Mouse (Mus musculus) midbrain, embryonic 16.5 days (tissue): ENCODE data around the gene Rapgef4. TPM values are rescaled to one million over a fixed set of nuclear protein-coding genes. Genes with fewer than 3 reads are reported as not detected.
A peak's percentile ranks its signal among the peaks of the same experiment; 100 is the strongest.

Experiments used
- ATAC-seq: fragments of 200-750 bp; cut with Nextera tagmentation; 2 replicates; pipeline ENCODE4 v1.8.0; 2017; ENCODE audit warnings: moderate TSS enrichment
- H3K27ac ChIP-seq: fragments of 300-500 bp; sonication (generic); 2 replicates; pipeline ENCODE4 v1.5.1; 2014; ENCODE audit warnings: mild to moderate bottlenecking, low read length, mixed read lengths
- H3K27me3 ChIP-seq: fragments of 300-500 bp; sonication (generic); 2 replicates; pipeline ENCODE4 v1.6.1; 2014; ENCODE audit warnings: low read depth, low read length, mixed read lengths; ENCODE audit not compliant: control insufficient read depth, insufficient read depth
- H3K36me3 ChIP-seq: fragments of 300-500 bp; sonication (generic); 2 replicates; pipeline ENCODE4 v1.6.1; 2014; ENCODE audit warnings: mild to moderate bottlenecking, low read length, moderate library complexity, mixed read lengths; ENCODE audit not compliant: control insufficient read depth, insufficient read depth
- H3K4me1 ChIP-seq: fragments of 300-500 bp; sonication (generic); 2 replicates; pipeline ENCODE4 v1.6.1; 2014; ENCODE audit warnings: mild to moderate bottlenecking, low read length, mixed read lengths; ENCODE audit not compliant: control insufficient read depth, insufficient read depth
- H3K4me2 ChIP-seq: fragments of 300-500 bp; sonication (generic); 2 replicates; pipeline ENCODE4 v1.6.1; 2014; ENCODE audit warnings: mild to moderate bottlenecking, low read length, mixed read lengths
- H3K4me3 ChIP-seq: fragments of 300-500 bp; sonication (generic); 2 replicates; pipeline ENCODE4 v1.5.1; 2014; ENCODE audit warnings: low read depth, mild to moderate bottlenecking, low read length, moderate library complexity, mixed read lengths
- H3K9ac ChIP-seq: fragments of 300-500 bp; sonication (generic); 2 replicates; pipeline ENCODE4 v1.6.1; 2014; ENCODE audit warnings: low read depth, low read length, mixed read lengths
- H3K9me3 ChIP-seq: fragments of 300-500 bp; sonication (generic); replicated peaks from 2 replicates; pipeline ENCODE4 v1.6.1; 2014; ENCODE audit warnings: mild to moderate bottlenecking, low read length, mixed read lengths; ENCODE audit not compliant: control insufficient read depth, poor library complexity, severe bottlenecking
- WGBS: fragments of 180-500 bp; shearing (Covaris S2); extraction: QIAGEN DNeasy Blood & Tissue Kit; methylation state at CpG from one replicate; pipeline ENCODE4 v1.1.7; 2014; 5-methylcytosine and 5-hydroxymethylcytosine counted together
- polyA plus RNA-seq: library from polyadenylated mRNA; unstranded; fragments of >200 nt; fragmentation: Nextera tagmentation; extraction: Ambion mirVana; gene quantifications from 2 replicates; pipeline ENCODE4 v1.2.1, GENCODE M21; 2015

Rapgef4 gene
- polyA plus RNA-seq, 1 experiment from 2014 or later: 40.2 TPM

GRCm38 (mm10) chr2:72196190-72196965 is 215.3 kb downstream of the Rapgef4 start:
- H3K4me2 ChIP-seq: no peak overlapping the region
- no peak overlapping the region for H3K4me3 ChIP-seq
- 76% methylated on average over 6 of the region's 6 CpGs for WGBS
- H3K36me3 ChIP-seq: peaks cover 2% of the 10 kb centered on the region; the same call in 1 of the 2 replicates
- no peaks in the 10 kb centered on the region for H3K27me3 ChIP-seq
- H3K4me1 ChIP-seq: no peaks in the 10 kb centered on the region; the same call in 1 of the 2 replicates
- no peaks in the 10 kb centered on the region for H3K9me3 ChIP-seq
- no peak overlapping the region for H3K27ac ChIP-seq
- no peak for ATAC-seq
- H3K9ac ChIP-seq: no peak overlapping the region

GRCm38 (mm10) chr2:72197026-72197425 is 216.0 kb downstream of the Rapgef4 start:
- Histone ChIP-seq H3K4me2 (no peak overlapping the region), H3K36me3 (no peaks in the 10 kb centered on the region), H3K9ac (no peak overlapping the region), H3K4me1 (no peaks in the 10 kb centered on the region; the same call in 1 of the 2 replicates), H3K4me3 (no peak overlapping the region), H3K9me3 (no peaks in the 10 kb centered on the region), H3K27ac (no peak overlapping the region), H3K27me3 (no peaks in the 10 kb centered on the region)
- ATAC-seq: no peak
- WGBS: 68% methylated on average over 3 of the region's 3 CpGs

GRCm38 (mm10) chr2:72199451-72199850 is 218.4 kb downstream of the Rapgef4 start:
- Histone ChIP-seq H3K9ac (no peak overlapping the region), H3K4me2 (no peak overlapping the region), H3K27me3 (no peaks in the 10 kb centered on the region), H3K4me1 (peaks cover 5% of the 10 kb centered on the region; the same call in 1 of the 2 replicates), H3K4me3 (no peak overlapping the region), H3K36me3 (no peaks in the 10 kb centered on the region), H3K9me3 (no peaks in the 10 kb centered on the region), H3K27ac (no peak overlapping the region)
- WGBS: 89% methylated on average over 2 of the region's 2 CpGs
- no peak for ATAC-seq

- Histone ChIP-seq H3K27ac (no peak overlapping the region), H3K27me3 (no peaks in the 10 kb centered on the region), H3K36me3 (peaks cover 4% of the 10 kb centered on the region; the same call in 1 of the 2 replicates), H3K9me3 (no peaks in the 10 kb centered on the region), H3K4me3 (no peak overlapping the region), H3K4me1 (peaks cover 5% of the 10 kb centered on the region; the same call in 1 of the 2 replicates), H3K9ac (no peak overlapping the region), H3K4me2 (no peak overlapping the region)
- ATAC-seq: no peak
- 69% methylated on average over 9 of the region's 9 CpGs for WGBS
These were observed 220.5 kb downstream of the Rapgef4 start for GRCm38 (mm10) chr2:72201506-72201905.

GRCm38 (mm10) chr2:72202252-72202651 is 221.2 kb downstream of the Rapgef4 start:
- ATAC-seq: no peak
- no peak overlapping the region for H3K4me2 ChIP-seq
- H3K9ac ChIP-seq: no peak overlapping the region
- H3K27ac ChIP-seq: no peak overlapping the region
- no peak overlapping the region for H3K4me3 ChIP-seq
- H3K27me3 ChIP-seq: no peaks in the 10 kb centered on the region
- peaks cover 5% of the 10 kb centered on the region; the same call in 1 of the 2 replicates for H3K4me1 ChIP-seq
- WGBS: 87% methylated on average over 6 of the region's 6 CpGs
- peaks cover 4% of the 10 kb centered on the region; the same call in 1 of the 2 replicates for H3K36me3 ChIP-seq
- H3K9me3 ChIP-seq: no peaks in the 10 kb centered on the region

- Histone ChIP-seq H3K9ac (no peak overlapping the region), H3K36me3 (peaks cover 4% of the 10 kb centered on the region; the same call in 1 of the 2 replicates), H3K9me3 (no peaks in the 10 kb centered on the region), H3K4me1 (peaks cover 5% of the 10 kb centered on the region; the same call in 1 of the 2 replicates), H3K27ac (no peak overlapping the region), H3K27me3 (no peaks in the 10 kb centered on the region), H3K4me2 (peak overlapping the region; percentile 40), H3K4me3 (no peak overlapping the region)
- ATAC-seq: peak; percentile 80
- 9% methylated on average over 5 of the region's 5 CpGs for WGBS
These were observed 222.6 kb downstream of the Rapgef4 start for GRCm38 (mm10) chr2:72203609-72204008.

- WGBS: 88% methylated on average over 5 of the region's 5 CpGs
- peaks cover 4% of the 10 kb centered on the region; the same call in 1 of the 2 replicates for H3K36me3 ChIP-seq
- H3K27me3 ChIP-seq: 0 out of 2 replicates have a peak, but pooled peaks cover 2% of the 10 kb centered on the region
- no peak overlapping the region for H3K4me2 ChIP-seq
- H3K9me3 ChIP-seq: no peaks in the 10 kb centered on the region
- no peak overlapping the region for H3K4me3 ChIP-seq
- no peak overlapping the region for H3K27ac ChIP-seq
- H3K4me1 ChIP-seq: peaks cover 5% of the 10 kb centered on the region; the same call in 1 of the 2 replicates
- H3K9ac ChIP-seq: no peak overlapping the region
- no peak for ATAC-seq
These were observed 224.8 kb downstream of the Rapgef4 start for GRCm38 (mm10) chr2:72205869-72206268.

GRCm38 (mm10) chr2:72206530-72207248 is 225.6 kb downstream of the Rapgef4 start:
- 84% methylated on average over 4 of the region's 4 CpGs for WGBS
- Histone ChIP-seq H3K4me2 (no peak overlapping the region), H3K9ac (no peak overlapping the region), H3K27me3 (0 out of 2 replicates have a peak, but pooled peaks cover 2% of the 10 kb centered on the region), H3K4me1 (peaks cover 5% of the 10 kb centered on the region; the same call in 1 of the 2 replicates), H3K36me3 (peaks cover 4% of the 10 kb centered on the region; the same call in 1 of the 2 replicates), H3K27ac (no peak overlapping the region), H3K4me3 (no peak overlapping the region), H3K9me3 (no peaks in the 10 kb centered on the region)
- ATAC-seq: no peak
